Mouse (Mus musculus) liver, postnatal 0 days (tissue): ENCODE measurements at regions not wholly inside any gene's neighbourhood (a gene's known extent, or its start where the extent isn't known, plus 50 kb on each side); places are given as distances from the start of the nearest gene placed in this dataset.

ENCODE experiments used
- CTCF ChIP-seq: sonication (generic); IDR thresholded peaks from 2 replicates; pipeline ENCODE4 v1.5.1; 2016; ENCODE audit warnings: antibody characterized with exemption, low read depth
- EP300 ChIP-seq: IDR thresholded peaks from 2 replicates; pipeline ENCODE4 v1.6.1; 2016; ENCODE audit warnings: antibody characterized with exemption, low read depth, mild to moderate bottlenecking

GRCm38 (mm10) chr11:32956993-32957392, 132.6 kb upstream of the Smim23 start:
- peak; percentile 63 for TF ChIP-seq CTCF
- TF ChIP-seq EP300, result no peak
